Mouse (Mus musculus) forebrain, embryonic 16.5 days (tissue): ENCODE measurements around the gene Emilin1. TPM values are rescaled to one million over a fixed set of nuclear protein-coding genes. Genes with fewer than 3 reads are reported as not detected.

Source experiments
- ATAC-seq: fragments of 200-750 bp; cut with Nextera tagmentation; 2 replicates; pipeline ENCODE4 v1.8.0; 2017; ENCODE audit warnings: mild to moderate bottlenecking, moderate library complexity
- H3K27ac ChIP-seq: fragments of 300-500 bp; sonication (generic); 2 replicates; pipeline ENCODE4 v1.5.1; 2014; ENCODE audit warnings: low read length, control low read depth
- H3K27me3 ChIP-seq: fragments of 300-500 bp; sonication (generic); replicated peaks from 2 replicates; pipeline ENCODE4 v1.6.1; 2014; ENCODE audit warnings: low read length; ENCODE audit not compliant: control insufficient read depth, insufficient read depth
- H3K36me3 ChIP-seq: fragments of 300-500 bp; sonication (generic); 2 replicates; pipeline ENCODE4 v1.6.1; 2014; ENCODE audit not compliant: control insufficient read depth, insufficient read depth
- H3K4me1 ChIP-seq: fragments of 300-500 bp; sonication (generic); replicated peaks from 2 replicates; pipeline ENCODE4 v1.6.1; 2014; ENCODE audit warnings: low read length; ENCODE audit not compliant: control insufficient read depth, insufficient read depth
- H3K4me2 ChIP-seq: fragments of 300-500 bp; sonication (generic); 2 replicates; pipeline ENCODE4 v1.6.1; 2014; ENCODE audit warnings: mild to moderate bottlenecking, low read length, control low read depth
- H3K4me3 ChIP-seq: fragments of 300-500 bp; sonication (generic); replicated peaks from 2 replicates; pipeline ENCODE4 v1.5.1; 2014; ENCODE audit warnings: mild to moderate bottlenecking, low read length, control low read depth
- H3K9ac ChIP-seq: fragments of 300-500 bp; sonication (generic); replicated peaks from 2 replicates; pipeline ENCODE4 v1.6.1; 2014; ENCODE audit warnings: low read depth, low read length, control low read depth
- H3K9me3 ChIP-seq: fragments of 300-500 bp; sonication (generic); 2 replicates; pipeline ENCODE4 v1.6.1; 2016; ENCODE audit warnings: low read length; ENCODE audit not compliant: control insufficient read depth
- WGBS: fragments of 180-500 bp; shearing (Covaris S2); extraction: QIAGEN DNeasy Blood & Tissue Kit; methylation state at CpG from one replicate; pipeline ENCODE4 v1.1.7; 2014; 5-methylcytosine and 5-hydroxymethylcytosine counted together
- polyA plus RNA-seq: library from polyadenylated mRNA; unstranded; fragments of >200 nt; fragmentation: Nextera tagmentation; extraction: Ambion mirVana; gene quantifications from 2 replicates; pipeline ENCODE4 v1.2.1, GENCODE M21; 2015

Emilin1 gene
- polyA plus RNA-seq, 1 experiment from 2014 or later: 13.5 TPM

- Histone ChIP-seq H3K9ac (peak overlapping the region; percentile 58; the same call in 1 of the 2 replicates), H3K27ac (no peak overlapping the region), H3K27me3 (no peaks in the 10 kb centered on the region), H3K9me3 (no peaks in the 10 kb centered on the region), H3K36me3 (peaks cover 22% of the 10 kb centered on the region), H3K4me1 (peaks cover 13% of the 10 kb centered on the region), H3K4me3 (peak overlapping the region; percentile 52), H3K4me2 (peak overlapping the region; percentile 78)
- 59% methylated on average over 4 of the region's 4 CpGs for WGBS
- ATAC-seq: peak; percentile 17; the same call in 1 of the 2 replicates
Measured at GRCm38 (mm10) chr5:30950451-30950850, 37.2 kb downstream of the Emilin1 start.

GRCm38 (mm10) chr5:30950922-30951321 is 37.7 kb downstream of the Emilin1 start:
- H3K4me3 ChIP-seq: no peak overlapping the region
- no peak overlapping the region for H3K4me2 ChIP-seq
- whole genome bisulfite sequencing: 92% methylated on average over 2 of the region's 2 CpGs
- peaks cover 10% of the 10 kb centered on the region for H3K4me1 ChIP-seq
- no peaks in the 10 kb centered on the region for H3K9me3 ChIP-seq
- H3K9ac ChIP-seq: no peak overlapping the region
- no peak overlapping the region for H3K27ac ChIP-seq
- no peaks in the 10 kb centered on the region for H3K27me3 ChIP-seq
- no peak for ATAC-seq
- H3K36me3 ChIP-seq: peaks cover 24% of the 10 kb centered on the region

- no peaks in the 10 kb centered on the region for H3K9me3 ChIP-seq
- H3K9ac ChIP-seq: no peak overlapping the region
- H3K4me2 ChIP-seq: no peak overlapping the region
- H3K27me3 ChIP-seq: no peaks in the 10 kb centered on the region
- no peak for ATAC-seq
- peaks cover 24% of the 10 kb centered on the region for H3K36me3 ChIP-seq
- peaks cover 10% of the 10 kb centered on the region for H3K4me1 ChIP-seq
- no peak overlapping the region for H3K27ac ChIP-seq
- H3K4me3 ChIP-seq: no peak overlapping the region
- WGBS: 74% methylated on average over 6 of the region's 6 CpGs
Measured at GRCm38 (mm10) chr5:30951706-30952105, 38.5 kb downstream of the Emilin1 start.

DNA sequence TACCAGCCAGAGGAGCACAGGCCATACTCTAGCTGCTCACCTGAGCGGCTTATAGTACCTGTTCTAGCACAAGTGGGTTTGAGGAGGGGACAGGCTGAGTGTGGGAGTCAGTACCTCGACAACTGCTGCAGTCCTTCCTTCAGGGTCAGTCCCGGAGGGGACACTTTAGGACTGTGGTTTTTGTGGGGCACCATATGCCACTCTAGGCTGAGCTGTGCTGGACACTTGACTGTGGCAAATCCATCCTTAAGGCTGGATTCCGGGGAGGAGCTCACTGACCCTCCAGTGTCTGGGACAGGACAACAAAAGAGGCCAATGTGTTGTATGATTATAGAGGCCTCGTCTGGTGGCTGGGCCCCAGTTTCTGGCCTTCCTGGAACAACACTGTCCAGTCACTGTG is 39.3 kb downstream of the Emilin1 start:
- Histone ChIP-seq H3K4me2 (no peak overlapping the region), H3K27ac (no peak overlapping the region), H3K27me3 (no peaks in the 10 kb centered on the region), H3K9me3 (no peaks in the 10 kb centered on the region), H3K36me3 (peaks cover 24% of the 10 kb centered on the region), H3K4me3 (no peak overlapping the region), H3K9ac (no peak overlapping the region), H3K4me1 (peaks cover 12% of the 10 kb centered on the region)
- 88% methylated on average over 5 of the region's 5 CpGs for WGBS
- no peak for ATAC-seq

GRCm38 (mm10) chr5:30954065-30954464 is 40.9 kb downstream of the Emilin1 start:
- WGBS: 96% methylated on average over 6 of the region's 6 CpGs
- no peak for ATAC-seq
- Histone ChIP-seq H3K4me2 (no peak overlapping the region), H3K27ac (no peak overlapping the region), H3K27me3 (no peaks in the 10 kb centered on the region), H3K36me3 (peaks cover 32% of the 10 kb centered on the region), H3K4me1 (peaks cover 27% of the 10 kb centered on the region), H3K4me3 (no peak overlapping the region), H3K9me3 (no peaks in the 10 kb centered on the region), H3K9ac (no peak overlapping the region)

- peaks cover 32% of the 10 kb centered on the region for H3K36me3 ChIP-seq
- no peaks in the 10 kb centered on the region for H3K9me3 ChIP-seq
- no peaks in the 10 kb centered on the region for H3K27me3 ChIP-seq
- H3K4me1 ChIP-seq: peaks cover 29% of the 10 kb centered on the region
- H3K9ac ChIP-seq: no peak overlapping the region
- no peak for ATAC-seq
- no peak overlapping the region for H3K4me3 ChIP-seq
- WGBS: 92% methylated on average over 9 of the region's 9 CpGs
- H3K4me2 ChIP-seq: no peak overlapping the region
- no peak overlapping the region for H3K27ac ChIP-seq
Measured at GRCm38 (mm10) chr5:30954556-30954955, 41.4 kb downstream of the Emilin1 start.

- Histone ChIP-seq H3K27ac (no peak overlapping the region), H3K27me3 (no peaks in the 10 kb centered on the region), H3K36me3 (peaks cover 32% of the 10 kb centered on the region), H3K9me3 (no peaks in the 10 kb centered on the region), H3K9ac (no peak overlapping the region), H3K4me3 (no peak overlapping the region), H3K4me1 (peaks cover 23% of the 10 kb centered on the region), H3K4me2 (no peak overlapping the region)
- 93% methylated on average over 6 of the region's 6 CpGs for WGBS
- no peak for ATAC-seq
Measured at GRCm38 (mm10) chr5:30955751-30956150, 42.5 kb downstream of the Emilin1 start.

DNA sequence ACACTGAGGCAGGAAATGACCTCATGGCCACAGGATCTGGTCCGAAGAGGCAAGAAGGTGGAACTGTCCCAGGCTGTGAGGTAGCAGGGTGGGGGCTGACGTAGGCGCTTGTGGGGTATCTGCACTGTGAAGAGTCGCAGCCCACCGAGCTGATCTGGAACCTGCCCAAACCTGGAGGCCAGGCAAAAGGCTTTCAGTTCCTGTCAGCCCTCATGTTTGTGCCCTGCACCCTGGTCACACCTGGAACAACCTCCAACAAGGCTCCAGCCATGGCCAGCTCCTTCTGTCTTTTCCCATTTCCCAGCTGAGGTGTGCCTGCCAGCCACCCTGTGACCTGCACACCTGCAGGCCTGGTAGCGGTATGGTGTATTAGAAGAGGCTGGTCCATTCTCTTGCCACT is 44.7 kb downstream of the Emilin1 start:
- no peak for ATAC-seq
- no peaks in the 10 kb centered on the region; the same call in 1 of the 2 replicates for H3K27me3 ChIP-seq
- H3K9ac ChIP-seq: no peak overlapping the region
- peaks cover 23% of the 10 kb centered on the region for H3K4me1 ChIP-seq
- H3K9me3 ChIP-seq: no peaks in the 10 kb centered on the region
- 89% methylated on average over 6 of the region's 6 CpGs for whole genome bisulfite sequencing
- H3K4me2 ChIP-seq: 0 out of 2 replicates have a peak overlapping the region, but pooled peaks have one; percentile 11
- no peak overlapping the region for H3K27ac ChIP-seq
- H3K4me3 ChIP-seq: no peak overlapping the region
- peaks cover 32% of the 10 kb centered on the region for H3K36me3 ChIP-seq

- Histone ChIP-seq H3K4me1 (peaks cover 23% of the 10 kb centered on the region), H3K9me3 (no peaks in the 10 kb centered on the region), H3K9ac (peak overlapping the region; percentile 93), H3K4me3 (peak overlapping the region; percentile 89), H3K36me3 (peaks cover 21% of the 10 kb centered on the region), H3K27ac (no peak overlapping the region; the same call in 1 of the 2 replicates), H3K27me3 (no peaks in the 10 kb centered on the region; the same call in 1 of the 2 replicates), H3K4me2 (peak overlapping the region; percentile 63)
- no peak for ATAC-seq
- WGBS: 39% methylated on average over 19 of the region's 19 CpGs
Measured at GRCm38 (mm10) chr5:30959198-30959854, 46.1 kb downstream of the Emilin1 start.
